17 mouse cellular contexts compared by ENCODE assay signal in genomic region chrX:41425651-41426050, GRCm38 (mm10). TPM values are rescaled to one million over a fixed set of nuclear protein-coding genes. Genes with fewer than 3 reads are reported as not detected.
DNase-seq lines count a peak whose midpoint lies in the region; ATAC-seq and TF ChIP-seq lines count a peak whose summit lies in the region.
"Had no signal": no experiment of that assay in that cellular context is flagged by ENCODE, and none has a peak within 500 bp of the region (broad histone marks: within the 10 kb centered on the region; RNA-seq: fewer than 3 reads in every experiment).

No protein-coding gene starts in this region.

- no peaks in the 10 kb centered on the region for H3K9me3 ChIP-seq in hindbrain, embryonic 10.5 days
- no peaks in the 10 kb centered on the region for H3K9me3 ChIP-seq in midbrain, postnatal 0 days (ENCODE audit: low read length)
- H3K9me3 ChIP-seq: embryonic facial prominence, embryonic 12.5 days; lung, embryonic 15.5 days; megakaryocyte, embryonic 14.5 days had no signal

- no peaks in the 10 kb centered on the region for H3K27me3 ChIP-seq in hindbrain, embryonic 10.5 days (ENCODE audit: insufficient read depth, poor library complexity, severe bottlenecking)
- no peaks in the 10 kb centered on the region for H3K27me3 ChIP-seq in midbrain, postnatal 0 days (ENCODE audit: insufficient read depth, low read length)
- H3K27me3 ChIP-seq: embryonic facial prominence, embryonic 12.5 days; lung, embryonic 15.5 days had no signal

- peak overlapping the region; percentile 46; the same call in 1 of the 2 replicates for H3K27ac ChIP-seq in layer of hippocampus, adult 2 months
- H3K27ac ChIP-seq in hindbrain, embryonic 10.5 days = no peak overlapping the region
- H3K27ac ChIP-seq in midbrain, postnatal 0 days (ENCODE audit: low read depth, low read length) = no peak overlapping the region
- H3K27ac ChIP-seq: embryonic facial prominence, embryonic 12.5 days; lung, embryonic 15.5 days had no signal

- no peaks in the 10 kb centered on the region for H3K36me3 ChIP-seq in hindbrain, embryonic 10.5 days
- H3K36me3 ChIP-seq in midbrain, postnatal 0 days (ENCODE audit: insufficient read depth, low read length) = no peaks in the 10 kb centered on the region
- H3K36me3 ChIP-seq: embryonic facial prominence, embryonic 12.5 days; lung, embryonic 15.5 days had no signal

- no peak for TF ChIP-seq CTCF in layer of hippocampus, adult 2 months (conservative IDR thresholded peaks at IDR 0.05)
- no peak for TF ChIP-seq CTCF in midbrain, postnatal 0 days (IDR thresholded peaks at IDR 0.05)

- intact Hi-C loops in gastrocnemius, postnatal 14 days (cut with DNase I; ENCODE audit: low total_unique reads) = no loop called here

- no peak overlapping the region for H3K4me3 ChIP-seq in layer of hippocampus, adult 2 months
- no peak overlapping the region for H3K4me3 ChIP-seq in hindbrain, embryonic 10.5 days
- H3K4me3 ChIP-seq in midbrain, postnatal 0 days (ENCODE audit: low read depth, low read length) = no peak overlapping the region
- H3K4me3 ChIP-seq: embryonic facial prominence, embryonic 12.5 days; lung, embryonic 15.5 days; megakaryocyte, embryonic 14.5 days had no signal

- no peak for ATAC-seq in midbrain, postnatal 0 days (ENCODE audit: low FRiP score)

- no peak overlapping the region for H3K4me2 ChIP-seq in midbrain, postnatal 0 days (ENCODE audit: low read depth, low read length, poor library complexity, severe bottlenecking)
- H3K4me2 ChIP-seq: embryonic facial prominence, embryonic 12.5 days; lung, embryonic 15.5 days had no signal

- 47% methylated on average over 6 of the region's 6 CpGs for WGBS in hindbrain, embryonic 10.5 days
- WGBS in midbrain, postnatal 0 days = 63% methylated on average over 6 of the region's 6 CpGs

- no peak overlapping the region for H3K9ac ChIP-seq in midbrain, postnatal 0 days (replicated peaks; ENCODE audit: low read length, poor library complexity, severe bottlenecking)
- H3K9ac ChIP-seq: embryonic facial prominence, embryonic 12.5 days; lung, embryonic 15.5 days had no signal

- no peaks in the 10 kb centered on the region for H3K4me1 ChIP-seq in hindbrain, embryonic 10.5 days (replicated peaks)
- H3K4me1 ChIP-seq in midbrain, postnatal 0 days (ENCODE audit: insufficient read depth, low read length) = no peaks in the 10 kb centered on the region
- H3K4me1 ChIP-seq: embryonic facial prominence, embryonic 12.5 days; lung, embryonic 15.5 days; megakaryocyte, embryonic 14.5 days had no signal

- DNase-seq in cerebellum, postnatal 25 days = peak; percentile 6 to 15
- DNase-seq in cerebellum, postnatal 4 days (ENCODE audit: low spot score in 2 of 2) = no peak
- DNase-seq in layer of hippocampus, adult 2 months (ENCODE audit: low spot score in 2 of 2) = peak in 1 of 2 experiments; percentile 45
- DNase-seq in layer of hippocampus, postnatal 10 days (ENCODE audit: low spot score in 2 of 2) = no peak
- peak; percentile 3 for DNase-seq in hindbrain, embryonic 10.5 days (ENCODE audit: low spot score)
- DNase-seq in midbrain, postnatal 0 days (ENCODE audit: low spot score) = peak; percentile 23
- DNase-seq in MN1 (ENCODE audit: low spot score) = no peak
- no peak for DNase-seq in gastrocnemius, postnatal 14 days
- DNase-seq: adrenal gland, postnatal 25 days; cerebellum, adult 11 months; heart, adult 11 months; heart, postnatal 36 days; kidney, adult 8-10 months; thymus, adult 18-20 months had no signal

RNA-seq across cellular contexts. Expression of gene Gria3, which starts 25.0 kb away (rescaled TPM):
- 100 to 1,000 TPM; 164 to 176 TPM for total RNA-seq in layer of hippocampus, adult 2 months (2021)
- 10 to 100 TPM; 95.2 to 98.5 TPM for total RNA-seq in layer of hippocampus, postnatal 10 days (2021)
- polyA plus RNA-seq in hindbrain, embryonic 10.5 days (2016; fragmentation: Nextera tagmentation; extraction: Ambion mirVana) = 2.6 and 4.2 TPM in 2 replicates
- 27.7 and 29.2 TPM in 2 replicates for total RNA-seq in midbrain, postnatal 0 days (2014; rRNA removed)
- polyA plus RNA-seq in midbrain, postnatal 0 days (2015; fragmentation: Nextera tagmentation; extraction: Ambion mirVana) = 16.8 and 19.9 TPM in 2 replicates
- total RNA-seq in gastrocnemius, postnatal 14 days (2021) = 1 to 10 TPM; 2.2 to 2.3 TPM

Comparison
In these comparisons a context has a peak if more than half of its experiments do, and no peak if none do; other contexts are left out.
1. DNase-seq: peak in cerebellum, postnatal 25 days (2 of 2), hindbrain, embryonic 10.5 days (single experiment) and midbrain, postnatal 0 days (single experiment); none in cerebellum, postnatal 4 days (0 of 2), layer of hippocampus, postnatal 10 days (0 of 2), MN1 (single experiment) and gastrocnemius, postnatal 14 days (single experiment).